Comparison of ENCODE assay signal across 28 mouse cellular contexts in genomic region chr17:76500446-76500845, GRCm38 (mm10).
"Had no signal": no experiment of that assay in that cellular context is flagged by ENCODE, and none has a peak within 500 bp of the region (broad histone marks: within the 10 kb centered on the region; RNA-seq: fewer than 3 reads in every experiment).

No protein-coding gene starts in this region.

- H3K4me1 ChIP-seq: heart, embryonic 13.5 days; heart, embryonic 15.5 days; hindbrain, embryonic 13.5 days; hindbrain, embryonic 15.5 days; kidney, embryonic 15.5 days; limb, embryonic 10.5 days; limb, embryonic 12.5 days; liver, embryonic 13.5 days; liver, embryonic 15.5 days had no signal

- H3K9ac ChIP-seq: heart, embryonic 13.5 days; heart, embryonic 15.5 days; hindbrain, embryonic 13.5 days; hindbrain, embryonic 15.5 days; kidney, embryonic 15.5 days; limb, embryonic 12.5 days; liver, embryonic 13.5 days; liver, embryonic 15.5 days; liver, postnatal 0 days had no signal

- H3K4me2 ChIP-seq: heart, embryonic 11.5 days; heart, embryonic 13.5 days; heart, embryonic 15.5 days; hindbrain, embryonic 13.5 days; hindbrain, embryonic 15.5 days; kidney, embryonic 15.5 days; limb, embryonic 12.5 days; liver, embryonic 11.5 days; liver, embryonic 13.5 days; liver, embryonic 15.5 days had no signal

- H3K27ac ChIP-seq: gastrocnemius, adult 2 months; heart, embryonic 13.5 days; heart, embryonic 15.5 days; hindbrain, embryonic 13.5 days; hindbrain, embryonic 15.5 days; hindbrain, postnatal 0 days; kidney, embryonic 15.5 days; kidney, postnatal 0 days; layer of hippocampus, adult 2 months; left cerebral cortex, adult 2 months; limb, embryonic 10.5 days; limb, embryonic 12.5 days; liver, embryonic 13.5 days; liver, embryonic 15.5 days had no signal

- H3K36me3 ChIP-seq: heart, embryonic 13.5 days; heart, embryonic 15.5 days; hindbrain, embryonic 13.5 days; hindbrain, embryonic 15.5 days; kidney, embryonic 15.5 days; limb, embryonic 10.5 days; limb, embryonic 12.5 days; liver, embryonic 13.5 days; liver, embryonic 15.5 days had no signal

- DNase-seq: gastrocnemius, adult 2 months; gastrocnemius, postnatal 10 days; gastrocnemius, postnatal 25 days; heart, adult 18-20 months; heart, postnatal 4 days; kidney, adult 11 months; kidney, adult 2 months; kidney, adult 9 months; kidney, postnatal 14 days; kidney, postnatal 4 days; liver; liver, embryonic 13.5 days; liver, postnatal 0 days had no signal

- H3K4me3 ChIP-seq: gastrocnemius, adult 2 months; heart, embryonic 13.5 days; heart, embryonic 15.5 days; hindbrain, embryonic 13.5 days; hindbrain, embryonic 15.5 days; kidney, embryonic 15.5 days; layer of hippocampus, adult 2 months; left cerebral cortex, adult 2 months; limb, embryonic 10.5 days; limb, embryonic 12.5 days; liver, embryonic 13.5 days; liver, embryonic 15.5 days had no signal

- ATAC-seq: hindbrain, postnatal 0 days; intestine, embryonic 16.5 days; liver, postnatal 0 days had no signal

- H3K9me3 ChIP-seq: heart, embryonic 15.5 days; hindbrain, embryonic 13.5 days; hindbrain, embryonic 15.5 days; kidney, embryonic 15.5 days; limb, embryonic 10.5 days; limb, embryonic 12.5 days; liver, embryonic 13.5 days; liver, embryonic 15.5 days had no signal

- H3K27me3 ChIP-seq: heart, embryonic 13.5 days; heart, embryonic 15.5 days; hindbrain, embryonic 13.5 days; hindbrain, embryonic 15.5 days; kidney, embryonic 15.5 days; limb, embryonic 12.5 days; liver, embryonic 13.5 days; liver, embryonic 15.5 days had no signal
